Mouse (Mus musculus) brain, embryonic 14.5 days (tissue): Measurements from ENCODE around the gene Scaf4.

Source experiments
- CTCF ChIP-seq: fragments of 200-500 bp; IDR thresholded peaks from 2 replicates; pipeline ENCODE4 v1.5.1; 2012; ENCODE audit warnings: inconsistent platforms, mild to moderate bottlenecking, moderate library complexity, borderline replicate concordance; ENCODE audit not compliant: insufficient read depth, insufficient read length; ENCODE audit errors: extremely low read depth
- POLR2A ChIP-seq: fragments of 200-500 bp; IDR thresholded peaks from 2 replicates; pipeline ENCODE4 v1.6.1; 2012; ENCODE audit warnings: mild to moderate bottlenecking, inconsistent platforms, borderline replicate concordance; ENCODE audit not compliant: poor library complexity, insufficient read depth, insufficient read length, severe bottlenecking; ENCODE audit errors: extremely low read depth

GRCm38 (mm10) chr16:90197337-90197973 lies 86.8 kb downstream of the Scaf4 start:
- TF ChIP-seq POLR2A (no peak), CTCF (peak; percentile 70; the same call in 1 of the 2 replicates)
